Mouse (Mus musculus) stomach, postnatal 0 days (tissue): ENCODE data around the gene Usp36. TPM values are rescaled to one million over a fixed set of nuclear protein-coding genes. Genes with fewer than 3 reads are reported as not detected.

Source experiments
- ATAC-seq: fragments of 200-750 bp; cut with Nextera tagmentation; 2 replicates; pipeline ENCODE4 v1.8.0; 2017; ENCODE audit not compliant: low FRiP score, low TSS enrichment
- DNase-seq: peaks from one replicate; pipeline ENCODE4 v3.0.0-alpha.2; 2016; ENCODE audit warnings: low spot score
- H3K27ac ChIP-seq: fragments of 300-500 bp; sonication (generic); replicated peaks from 2 replicates; pipeline ENCODE4 v1.5.1; 2014; ENCODE audit warnings: mild to moderate bottlenecking, control low read depth
- H3K27me3 ChIP-seq: fragments of 300-500 bp; sonication (generic); 2 replicates; pipeline ENCODE4 v1.6.1; 2014; ENCODE audit warnings: low read length; ENCODE audit not compliant: control insufficient read depth, insufficient read depth
- H3K36me3 ChIP-seq: fragments of 300-500 bp; sonication (generic); 2 replicates; pipeline ENCODE4 v1.6.1; 2014; ENCODE audit warnings: low read length, mixed read lengths; ENCODE audit not compliant: control insufficient read depth, insufficient read depth
- H3K4me1 ChIP-seq: fragments of 300-500 bp; sonication (generic); replicated peaks from 2 replicates; pipeline ENCODE4 v1.6.1; 2014; ENCODE audit warnings: antibody characterized with exemption; ENCODE audit not compliant: control insufficient read depth, insufficient read depth
- H3K4me2 ChIP-seq: fragments of 300-500 bp; sonication (generic); replicated peaks from 2 replicates; pipeline ENCODE4 v1.6.1; 2014; ENCODE audit warnings: low read depth, mild to moderate bottlenecking, control low read depth, moderate library complexity
- H3K4me3 ChIP-seq: fragments of 300-500 bp; sonication (generic); 2 replicates; pipeline ENCODE4 v1.5.1; 2014; ENCODE audit warnings: low read depth, low read length, control low read depth
- H3K9ac ChIP-seq: fragments of 300-500 bp; sonication (generic); 2 replicates; pipeline ENCODE4 v1.6.1; 2014; ENCODE audit warnings: mild to moderate bottlenecking, low read length, control low read depth, mixed read lengths
- H3K9me3 ChIP-seq: fragments of 300-500 bp; sonication (generic); 2 replicates; pipeline ENCODE4 v1.6.1; 2016; ENCODE audit warnings: low read length; ENCODE audit not compliant: control insufficient read depth
- CTCF ChIP-seq: IDR thresholded peaks from 2 replicates; pipeline ENCODE4 v1.5.1; 2016; ENCODE audit warnings: antibody characterized with exemption, low read depth, mild to moderate bottlenecking, moderate library complexity
- EP300 ChIP-seq: optimal IDR thresholded peaks from 2 replicates; pipeline ENCODE3; 2016; ENCODE audit warnings: antibody characterized with exemption
- whole genome bisulfite sequencing: fragments of 180-500 bp; shearing (Covaris S2); extraction: QIAGEN DNeasy Blood & Tissue Kit; methylation state at CpG from one replicate; pipeline ENCODE4 v1.1.7; 2014; 5-methylcytosine and 5-hydroxymethylcytosine counted together
- polyA plus RNA-seq: library from polyadenylated mRNA; unstranded; fragments of >200 nt; fragmentation: Nextera tagmentation; extraction: Ambion mirVana; gene quantifications from 2 replicates; pipeline ENCODE4 v1.2.1, GENCODE M21; 2015

Usp36 gene
- polyA plus RNA-seq, 1 experiment from 2014 or later: 8.1 TPM

- H3K27ac ChIP-seq: no peak overlapping the region
- H3K36me3 ChIP-seq: no peaks in the 10 kb centered on the region
- DNase-seq (peak; percentile 41), ATAC-seq (no peak)
- H3K4me2 ChIP-seq: no peak overlapping the region
- no peaks in the 10 kb centered on the region for H3K9me3 ChIP-seq
- TF ChIP-seq CTCF (peak; percentile 70), EP300 (no peak)
- 36% methylated on average over 7 of the region's 7 CpGs for WGBS
- no peaks in the 10 kb centered on the region for H3K27me3 ChIP-seq
- 0 out of 2 replicates have a peak, but pooled peaks cover 4% of the 10 kb centered on the region for H3K4me1 ChIP-seq
- H3K4me3 ChIP-seq: no peak overlapping the region
- H3K9ac ChIP-seq: no peak overlapping the region
Observed at GRCm38 (mm10) chr11:118232314-118232831, 57.7 kb downstream of the Usp36 start.

DNA sequence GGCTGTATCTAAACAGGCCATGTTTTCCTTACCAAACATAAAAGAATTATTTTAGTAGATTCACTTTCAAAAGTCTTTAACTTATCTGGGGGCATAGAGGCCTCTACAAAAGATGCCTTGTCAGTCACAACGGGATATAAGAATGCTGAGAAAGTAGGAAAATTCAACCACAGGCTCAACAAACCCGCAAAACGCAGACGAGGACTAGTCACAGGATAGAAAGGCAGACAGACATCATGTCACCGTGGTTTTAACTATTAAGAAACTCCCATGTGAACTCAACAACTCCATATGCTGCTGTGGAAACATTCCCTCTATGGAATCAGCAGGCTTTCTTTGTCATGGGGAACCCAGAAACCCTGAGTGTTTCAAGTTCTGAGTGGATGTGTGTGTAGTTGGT, 60.1 kb downstream of the Usp36 start:
- no peak for DNase-seq
- Histone ChIP-seq H3K27ac (no peak overlapping the region), H3K4me1 (0 out of 2 replicates have a peak, but pooled peaks cover 3% of the 10 kb centered on the region), H3K4me3 (no peak overlapping the region), H3K4me2 (no peak overlapping the region), H3K9me3 (no peaks in the 10 kb centered on the region), H3K9ac (no peak overlapping the region), H3K36me3 (no peaks in the 10 kb centered on the region), H3K27me3 (no peaks in the 10 kb centered on the region)
- ATAC-seq: no peak
- WGBS: 84% methylated on average over 5 of the region's 5 CpGs
- TF ChIP-seq EP300: no peak
- TF ChIP-seq CTCF: no peak

DNA sequence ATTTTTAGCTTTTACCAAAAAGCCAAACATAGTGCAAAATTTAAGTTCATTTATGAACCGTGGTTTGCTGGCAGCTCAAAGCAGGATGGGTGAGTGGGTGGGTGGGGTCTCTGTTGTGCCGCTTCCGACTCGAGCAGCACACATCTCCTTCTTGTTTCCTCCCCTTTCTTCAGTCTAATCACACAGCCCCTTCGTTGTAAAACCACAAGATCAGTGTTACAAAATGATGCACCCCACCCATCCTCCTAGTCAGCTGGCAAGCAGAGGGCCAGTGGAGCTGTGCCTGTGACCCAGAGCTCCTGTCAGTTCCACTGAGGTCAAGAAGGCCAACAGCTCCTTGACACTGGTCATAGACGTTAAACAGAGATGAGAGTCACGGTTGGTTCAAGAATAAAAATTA, 62.4 kb downstream of the Usp36 start:
- DNase-seq: no peak
- no peak for TF ChIP-seq EP300
- no peak for TF ChIP-seq CTCF

DNA sequence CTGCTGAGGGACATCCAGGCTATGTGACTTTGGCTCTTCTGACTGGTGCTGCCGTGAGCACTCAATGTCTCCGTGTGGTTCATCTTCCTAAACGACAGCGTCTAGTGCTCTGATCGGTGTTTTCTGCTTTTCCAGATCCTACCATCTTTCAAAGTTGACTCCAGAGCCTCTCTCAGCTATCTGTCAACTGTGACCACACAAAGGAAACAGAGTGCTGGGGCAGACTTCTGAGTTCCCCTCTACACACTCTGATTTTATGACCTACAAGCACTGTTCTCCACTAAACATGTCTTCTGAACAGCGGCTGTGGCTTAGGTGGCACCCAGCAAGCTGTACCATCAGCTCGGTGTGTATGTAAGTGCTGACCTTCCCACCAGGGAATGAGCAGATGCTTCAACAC, 63.2 kb downstream of the Usp36 start:
- Histone ChIP-seq H3K27me3 (no peaks in the 10 kb centered on the region), H3K27ac (no peak overlapping the region), H3K9ac (no peak overlapping the region), H3K9me3 (no peaks in the 10 kb centered on the region), H3K36me3 (no peaks in the 10 kb centered on the region), H3K4me1 (no peaks in the 10 kb centered on the region), H3K4me3 (no peak overlapping the region), H3K4me2 (no peak overlapping the region)
- TF ChIP-seq EP300 (no peak), CTCF (no peak)
- ATAC-seq (no peak), DNase-seq (no peak)
- WGBS: 87% methylated on average over 7 of the region's 7 CpGs

More for the DNA sequence above, 62.4 kb downstream of the Usp36 start:
- Histone ChIP-seq H3K36me3 (no peaks in the 10 kb centered on the region), H3K9me3 (no peaks in the 10 kb centered on the region), H3K9ac (no peak overlapping the region), H3K27me3 (no peaks in the 10 kb centered on the region), H3K4me1 (no peaks in the 10 kb centered on the region), H3K4me3 (no peak overlapping the region), H3K4me2 (no peak overlapping the region), H3K27ac (no peak overlapping the region)
- ATAC-seq: no peak
- 55% methylated on average over 7 of the region's 7 CpGs for WGBS

DNA sequence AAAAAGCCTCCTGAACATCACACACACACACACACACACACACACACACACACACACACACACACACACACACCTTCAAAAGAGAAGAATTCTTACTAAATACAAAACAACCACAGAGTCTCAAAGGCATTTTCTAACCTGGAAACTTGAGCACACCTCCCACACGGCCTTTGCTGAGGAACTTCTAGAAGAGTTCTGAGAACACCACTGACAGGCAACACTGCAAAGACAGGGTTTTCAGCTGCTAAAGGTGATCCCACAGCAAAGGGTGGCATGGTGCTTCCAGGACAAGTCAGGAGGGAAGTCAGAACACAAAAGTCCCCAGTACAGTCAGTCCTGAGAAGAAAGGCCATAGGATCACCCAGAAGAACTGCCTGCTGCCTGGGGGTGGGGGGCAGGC, 64.2 kb downstream of the Usp36 start:
- Histone ChIP-seq H3K27me3 (no peaks in the 10 kb centered on the region), H3K4me3 (no peak overlapping the region), H3K9me3 (no peaks in the 10 kb centered on the region), H3K4me1 (no peaks in the 10 kb centered on the region), H3K9ac (no peak overlapping the region), H3K4me2 (no peak overlapping the region), H3K36me3 (no peaks in the 10 kb centered on the region), H3K27ac (no peak overlapping the region)
- DNase-seq (no peak), ATAC-seq (no peak)
- WGBS: 48% methylated on average over 1 of the region's 1 CpGs
- TF ChIP-seq EP300 (no peak), CTCF (no peak)

- ATAC-seq: no peak
- TF ChIP-seq EP300: no peak
- no peak for TF ChIP-seq CTCF
- Histone ChIP-seq H3K4me1 (no peaks in the 10 kb centered on the region), H3K4me2 (no peak overlapping the region), H3K27me3 (no peaks in the 10 kb centered on the region), H3K9me3 (no peaks in the 10 kb centered on the region), H3K9ac (no peak overlapping the region), H3K4me3 (no peak overlapping the region), H3K36me3 (no peaks in the 10 kb centered on the region), H3K27ac (no peak overlapping the region)
- DNase-seq: no peak
- 76% methylated on average over 12 of the region's 12 CpGs for WGBS
Observed at GRCm38 (mm10) chr11:118225056-118225836, 64.8 kb downstream of the Usp36 start.
